Mouse (Mus musculus): ENCODE results near the gene Ssc5d.

- TF ChIP-seq POLR2A (IDR thresholded peaks at IDR 0.05; ENCODE audit: low read depth, low read length) (no peak), MAX (IDR thresholded peaks at IDR 0.05; ENCODE audit: low read length) (no peak), CTCF (conservative IDR thresholded peaks at IDR 0.05 in 1 of 2, IDR thresholded peaks at IDR 0.05 in 1 of 2; ENCODE audit: low read depth in 2 of 2, low read length in 2 of 2) (no peak), EP300 (IDR thresholded peaks at IDR 0.05; ENCODE audit: low read length) (no peak), TBP (conservative IDR thresholded peaks at IDR 0.05; ENCODE audit: low read depth, low read length) (no peak), ZNF384 (IDR thresholded peaks at IDR 0.05; ENCODE audit: low read depth, low read length) (no peak), RCOR1 (conservative IDR thresholded peaks at IDR 0.05; ENCODE audit: low read depth, low read length) (no peak), HCFC1 (IDR thresholded peaks at IDR 0.05; ENCODE audit: low read depth, low read length) (no peak), RAD21 (IDR thresholded peaks at IDR 0.05; ENCODE audit: low read depth, low read length) (no peak), ZC3H11A (IDR thresholded peaks at IDR 0.05; ENCODE audit: low read depth, low read length) (no peak), E2F4 (IDR thresholded peaks at IDR 0.05; ENCODE audit: insufficient replicate concordance, low read depth, low read length) (no peak), TCF12 (IDR thresholded peaks at IDR 0.05; ENCODE audit: low read depth, low read length) (no peak), MAZ (IDR thresholded peaks at IDR 0.05; ENCODE audit: low read depth, low read length) (no peak)
Observed at GRCm38 (mm10) chr7:4927711-4928110, 2.1 kb downstream of the Ssc5d start.
